ENCODE assay signal across 12 mouse cellular contexts in genomic region chr1:77504813-77505212, GRCm38 (mm10). TPM values are rescaled to one million over a fixed set of nuclear protein-coding genes. Genes with fewer than 3 reads are reported as not detected.
DNase-seq lines count a peak whose midpoint lies in the region; ATAC-seq lines count a peak whose summit lies in the region.
"Had no signal": no experiment of that assay in that cellular context is flagged by ENCODE, and none has a peak within 500 bp of the region (broad histone marks: within the 10 kb centered on the region; RNA-seq: fewer than 3 reads in every experiment).

No protein-coding gene starts in this region.

- H3K27ac ChIP-seq in neural tube, embryonic 11.5 days (ENCODE audit: low read depth, low read length), result no peak overlapping the region
- H3K27ac ChIP-seq in forebrain, embryonic 14.5 days (ENCODE audit: low read depth, low read length), result no peak overlapping the region
- no peak overlapping the region for H3K27ac ChIP-seq in limb, embryonic 13.5 days
- no peak overlapping the region for H3K27ac ChIP-seq in liver, embryonic 12.5 days
- H3K27ac ChIP-seq: liver, embryonic 13.5 days had no signal

- peak; percentile 7 for DNase-seq in neural tube, embryonic 11.5 days (ENCODE audit: low spot score)
- DNase-seq in neural tube, embryonic 10.5 days (ENCODE audit: extremely low spot score, low spot score), result no peak
- peak; percentile 35 for DNase-seq in forebrain, embryonic 14.5 days (ENCODE audit: low spot score)
- no peak for DNase-seq in cerebellum, adult 9-11 months
- DNase-seq in natural killer cell, adult 2 months (ENCODE audit: low spot score in 2 of 2), result no peak
- DNase-seq in lung, adult 18-20 months, result no peak
- DNase-seq: cerebellum, postnatal 10 days; liver, embryonic 13.5 days had no signal

- no peaks in the 10 kb centered on the region for H3K27me3 ChIP-seq in neural tube, embryonic 11.5 days (ENCODE audit: control insufficient read depth, insufficient read depth, low read length)
- H3K27me3 ChIP-seq in forebrain, embryonic 14.5 days (replicated peaks; ENCODE audit: control insufficient read depth, insufficient read depth, low read length), result no peaks in the 10 kb centered on the region
- no peaks in the 10 kb centered on the region; the same call in 1 of the 2 replicates for H3K27me3 ChIP-seq in limb, embryonic 13.5 days
- H3K27me3 ChIP-seq in liver, embryonic 12.5 days (replicated peaks), result no peaks in the 10 kb centered on the region
- H3K27me3 ChIP-seq: liver, embryonic 13.5 days; megakaryocyte, embryonic 14.5 days had no signal

- H3K4me2 ChIP-seq in neural tube, embryonic 11.5 days (ENCODE audit: low read depth), result peak overlapping the region; percentile 20; the same call in 1 of the 2 replicates
- H3K4me2 ChIP-seq in forebrain, embryonic 14.5 days (ENCODE audit: low read length), result peak overlapping the region; percentile 62
- peak overlapping the region; percentile 61 for H3K4me2 ChIP-seq in limb, embryonic 13.5 days (replicated peaks)
- no peak overlapping the region for H3K4me2 ChIP-seq in liver, embryonic 12.5 days
- H3K4me2 ChIP-seq: liver, embryonic 13.5 days had no signal

- 23% methylated on average over 2 of the region's 2 CpGs for WGBS in neural tube, embryonic 11.5 days
- WGBS in forebrain, embryonic 14.5 days, result 8% methylated on average over 2 of the region's 2 CpGs
- WGBS in limb, embryonic 13.5 days, result 64% methylated on average over 2 of the region's 2 CpGs
- 59% methylated on average over 2 of the region's 2 CpGs for WGBS in liver, embryonic 12.5 days (ENCODE audit: insufficient replicate concordance)

- H3K4me3 ChIP-seq in neural tube, embryonic 11.5 days (ENCODE audit: low read depth, low read length), result no peak overlapping the region
- H3K4me3 ChIP-seq in forebrain, embryonic 14.5 days (ENCODE audit: low read depth, low read length), result peak overlapping the region; percentile 23
- H3K4me3 ChIP-seq in limb, embryonic 13.5 days, result peak overlapping the region; percentile 33; the same call in 1 of the 2 replicates
- H3K4me3 ChIP-seq in liver, embryonic 12.5 days, result no peak overlapping the region
- H3K4me3 ChIP-seq: liver, embryonic 13.5 days; megakaryocyte, embryonic 14.5 days had no signal

- 0 out of 2 replicates have a peak, but pooled peaks have one; percentile 25 for ATAC-seq in neural tube, embryonic 11.5 days (ENCODE audit: insufficient read depth, low FRiP score, low TSS enrichment)
- no peak for ATAC-seq in forebrain, embryonic 14.5 days
- no peak for ATAC-seq in limb, embryonic 13.5 days (ENCODE audit: low FRiP score, low read depth)
- ATAC-seq in liver, embryonic 12.5 days, result no peak
- ATAC-seq: intestine, embryonic 16.5 days had no signal

- no peaks in the 10 kb centered on the region for H3K9me3 ChIP-seq in neural tube, embryonic 11.5 days (ENCODE audit: control insufficient read depth, low read length)
- no peaks in the 10 kb centered on the region for H3K9me3 ChIP-seq in forebrain, embryonic 14.5 days (replicated peaks; ENCODE audit: control insufficient read depth, low read length)
- no peaks in the 10 kb centered on the region for H3K9me3 ChIP-seq in limb, embryonic 13.5 days
- H3K9me3 ChIP-seq in liver, embryonic 12.5 days (replicated peaks), result no peaks in the 10 kb centered on the region
- H3K9me3 ChIP-seq: liver, embryonic 13.5 days had no signal

- H3K9ac ChIP-seq in neural tube, embryonic 11.5 days (ENCODE audit: low read length), result no peak overlapping the region
- H3K9ac ChIP-seq in forebrain, embryonic 14.5 days (ENCODE audit: low read length), result peak overlapping the region; percentile 21; the same call in 1 of the 2 replicates
- H3K9ac ChIP-seq in limb, embryonic 13.5 days, result no peak overlapping the region
- no peak overlapping the region for H3K9ac ChIP-seq in liver, embryonic 12.5 days
- H3K9ac ChIP-seq: liver, embryonic 13.5 days had no signal

- peaks cover 2% of the 10 kb centered on the region; the same call in 1 of the 2 replicates for H3K36me3 ChIP-seq in neural tube, embryonic 11.5 days (ENCODE audit: control insufficient read depth, insufficient read depth, low read length)
- peaks cover 26% of the 10 kb centered on the region for H3K36me3 ChIP-seq in forebrain, embryonic 14.5 days (ENCODE audit: control insufficient read depth, insufficient read depth, low read length)
- peaks cover 58% of the 10 kb centered on the region for H3K36me3 ChIP-seq in limb, embryonic 13.5 days
- no peaks in the 10 kb centered on the region for H3K36me3 ChIP-seq in liver, embryonic 12.5 days
- H3K36me3 ChIP-seq: liver, embryonic 13.5 days had no signal

- H3K4me1 ChIP-seq in neural tube, embryonic 11.5 days (ENCODE audit: control insufficient read depth, insufficient read depth, low read length), result peaks cover 50% of the 10 kb centered on the region
- H3K4me1 ChIP-seq in forebrain, embryonic 14.5 days (ENCODE audit: control insufficient read depth, insufficient read depth, low read length), result peaks cover 86% of the 10 kb centered on the region
- peaks cover 82% of the 10 kb centered on the region for H3K4me1 ChIP-seq in limb, embryonic 13.5 days
- H3K4me1 ChIP-seq in liver, embryonic 12.5 days, result no peaks in the 10 kb centered on the region
- H3K4me1 ChIP-seq: liver, embryonic 13.5 days; megakaryocyte, embryonic 14.5 days had no signal

RNA-seq across cellular contexts. Expression of gene Epha4, which starts 10.1 kb away (rescaled TPM):
- 23.1 and 26.6 TPM in 2 replicates for polyA plus RNA-seq in neural tube, embryonic 11.5 days (2014; fragmentation: Nextera tagmentation; extraction: Ambion mirVana)
- 85.7 and 89.1 TPM in 2 replicates for polyA plus RNA-seq in forebrain, embryonic 14.5 days (2014; fragmentation: Nextera tagmentation; extraction: Ambion mirVana)
- polyA plus RNA-seq in limb, embryonic 13.5 days (2015; fragmentation: Nextera tagmentation; extraction: Ambion mirVana), result 58.9 and 59.5 TPM in 2 replicates
- 1.6 and 1.7 TPM in 2 replicates for polyA plus RNA-seq in liver, embryonic 12.5 days (2016; fragmentation: Nextera tagmentation; extraction: Ambion mirVana)

Comparison
In these comparisons a context has a peak if more than half of its experiments do, and no peak if none do; other contexts are left out.
1. DNase-seq: peak in neural tube, embryonic 11.5 days (single experiment) and forebrain, embryonic 14.5 days (single experiment); none in neural tube, embryonic 10.5 days (single experiment), cerebellum, adult 9-11 months (single experiment), natural killer cell, adult 2 months (0 of 2) and lung, adult 18-20 months (0 of 2).
2. H3K4me3 ChIP-seq: peak in forebrain, embryonic 14.5 days (single experiment) and limb, embryonic 13.5 days (single experiment); none in neural tube, embryonic 11.5 days (single experiment) and liver, embryonic 12.5 days (single experiment).